Mouse (Mus musculus): Measurements from ENCODE around the gene Arhgap1.

GRCm38 (mm10) chr2:91655827-91656226 is 6.2 kb downstream of the Arhgap1 start:
- TF ChIP-seq POLR2A (IDR thresholded peaks at IDR 0.05; ENCODE audit: insufficient read depth, low read length) (no peak), CTCF (IDR thresholded peaks at IDR 0.05; ENCODE audit: low read depth, low read length) (no peak), EP300 (IDR thresholded peaks at IDR 0.05; ENCODE audit: insufficient read depth, low read depth, low read length) (no peak)

Data from ES-Bruce4 (cell line).